Mouse (Mus musculus) midbrain, embryonic 15.5 days (tissue): ENCODE measurements around the gene Apoa2. TPM values are rescaled to one million over a fixed set of nuclear protein-coding genes. Genes with fewer than 3 reads are reported as not detected.

ENCODE experiments used
- ATAC-seq: fragments of 200-750 bp; cut with Nextera tagmentation; replicated peaks from 2 replicates; pipeline ENCODE4 v1.8.0; 2017; ENCODE audit warnings: moderate TSS enrichment
- H3K27ac ChIP-seq: fragments of 300-500 bp; sonication (generic); 2 replicates; pipeline ENCODE4 v1.5.1; 2015; ENCODE audit warnings: mild to moderate bottlenecking, inconsistent platforms
- H3K27me3 ChIP-seq: fragments of 300-500 bp; sonication (generic); replicated peaks from 2 replicates; pipeline ENCODE4 v1.6.1; 2015; ENCODE audit warnings: inconsistent platforms
- H3K36me3 ChIP-seq: fragments of 300-500 bp; sonication (generic); replicated peaks from 2 replicates; pipeline ENCODE4 v1.6.1; 2015; ENCODE audit warnings: inconsistent platforms
- H3K4me1 ChIP-seq: fragments of 300-500 bp; sonication (generic); 2 replicates; pipeline ENCODE4 v1.6.1; 2015; ENCODE audit warnings: inconsistent platforms
- H3K4me2 ChIP-seq: fragments of 300-500 bp; sonication (generic); 2 replicates; pipeline ENCODE4 v1.6.1; 2015; ENCODE audit warnings: inconsistent platforms, mild to moderate bottlenecking, moderate library complexity
- H3K4me3 ChIP-seq: fragments of 300-500 bp; sonication (generic); 2 replicates; pipeline ENCODE4 v1.5.1; 2015; ENCODE audit warnings: mild to moderate bottlenecking, inconsistent platforms
- H3K9ac ChIP-seq: fragments of 300-500 bp; sonication (generic); 2 replicates; pipeline ENCODE4 v1.6.1; 2015; ENCODE audit warnings: mild to moderate bottlenecking, inconsistent platforms
- H3K9me3 ChIP-seq: fragments of 300-500 bp; sonication (generic); 2 replicates; pipeline ENCODE4 v1.6.1; 2016; ENCODE audit warnings: inconsistent platforms
- WGBS: fragments of 180-500 bp; shearing (Covaris S2); methylation state at CpG from one replicate; pipeline ENCODE4 v1.1.7; 2015; ENCODE audit warnings: mixed read lengths; 5-methylcytosine and 5-hydroxymethylcytosine counted together
- polyA plus RNA-seq: library from polyadenylated mRNA; unstranded; fragments of >200 nt; fragmentation: Nextera tagmentation; extraction: Ambion mirVana; gene quantifications from 2 replicates; pipeline ENCODE4 v1.2.1, GENCODE M21; 2015

Apoa2 gene
- polyA plus RNA-seq, result 3.4 and 11.6 TPM in 2 replicates

GRCm38 (mm10) chr1:171224857-171225256, at the start of gene Apoa2:
Apoa2 (plus strand) TSS chr1:171225054.
- H3K4me2 ChIP-seq, result no peak within 1 kb of the TSS
- H3K4me1 ChIP-seq, result peaks cover 20% of the 10 kb centered on the region
- H3K27me3 ChIP-seq, result no peaks in the 10 kb centered on the region
- no peaks in the 10 kb centered on the region for H3K9me3 ChIP-seq
- no peak within 1 kb of the TSS for H3K4me3 ChIP-seq
- H3K27ac ChIP-seq, result no peak within 1 kb of the TSS
- ATAC-seq, result no peak
- 82% methylated on average over 5 of the region's 5 CpGs for WGBS
- H3K9ac ChIP-seq, result no peak within 1 kb of the TSS
- peaks cover under 1% of the 10 kb centered on the region; the same call in 1 of the 2 replicates for H3K36me3 ChIP-seq

GRCm38 (mm10) chr1:171179487-171180171, 45.2 kb upstream of the Apoa2 start:
- Histone ChIP-seq H3K9ac (no peak overlapping the region), H3K4me1 (no peaks in the 10 kb centered on the region), H3K9me3 (no peaks in the 10 kb centered on the region), H3K4me2 (no peak overlapping the region), H3K36me3 (no peaks in the 10 kb centered on the region), H3K4me3 (no peak overlapping the region), H3K27ac (no peak overlapping the region), H3K27me3 (no peaks in the 10 kb centered on the region)
- 80% methylated on average over 5 of the region's 5 CpGs for WGBS
- no peak for ATAC-seq

GRCm38 (mm10) chr1:171183025-171183424, 41.8 kb upstream of the Apoa2 start:
- no peaks in the 10 kb centered on the region for H3K36me3 ChIP-seq
- no peaks in the 10 kb centered on the region for H3K9me3 ChIP-seq
- no peak for ATAC-seq
- no peak overlapping the region for H3K9ac ChIP-seq
- peaks cover under 1% of the 10 kb centered on the region; the same call in 1 of the 2 replicates for H3K4me1 ChIP-seq
- WGBS, result 89% methylated on average over 3 of the region's 3 CpGs
- no peak overlapping the region for H3K4me2 ChIP-seq
- no peak overlapping the region for H3K27ac ChIP-seq
- no peaks in the 10 kb centered on the region for H3K27me3 ChIP-seq
- H3K4me3 ChIP-seq, result no peak overlapping the region

GRCm38 (mm10) chr1:171183620-171184019, 41.2 kb upstream of the Apoa2 start:
- no peak for ATAC-seq
- 79% methylated on average over 3 of the region's 3 CpGs for WGBS

GRCm38 (mm10) chr1:171184314-171184713, 40.5 kb upstream of the Apoa2 start:
- H3K9me3 ChIP-seq, result no peaks in the 10 kb centered on the region
- no peaks in the 10 kb centered on the region for H3K27me3 ChIP-seq
- no peak overlapping the region for H3K4me2 ChIP-seq
- H3K36me3 ChIP-seq, result no peaks in the 10 kb centered on the region
- H3K4me3 ChIP-seq, result no peak overlapping the region
- no peak overlapping the region for H3K9ac ChIP-seq
- no peak overlapping the region for H3K27ac ChIP-seq
- H3K4me1 ChIP-seq, result peaks cover 14% of the 10 kb centered on the region
- 88% methylated on average over 7 of the region's 7 CpGs for WGBS
- ATAC-seq, result no peak

More at GRCm38 (mm10) chr1:171183620-171184019, 41.2 kb upstream of the Apoa2 start:
- Histone ChIP-seq H3K4me2 (no peak overlapping the region), H3K9ac (no peak overlapping the region), H3K36me3 (no peaks in the 10 kb centered on the region), H3K4me1 (peaks cover 7% of the 10 kb centered on the region; the same call in 1 of the 2 replicates), H3K27me3 (no peaks in the 10 kb centered on the region), H3K9me3 (no peaks in the 10 kb centered on the region), H3K27ac (no peak overlapping the region), H3K4me3 (no peak overlapping the region)

GRCm38 (mm10) chr1:171185655-171186054, 39.2 kb upstream of the Apoa2 start:
- WGBS, result 72% methylated on average over 8 of the region's 8 CpGs

GRCm38 (mm10) chr1:171187851-171188700, 36.8 kb upstream of the Apoa2 start:
- Histone ChIP-seq H3K27me3 (no peaks in the 10 kb centered on the region; the same call in 1 of the 2 replicates), H3K36me3 (no peaks in the 10 kb centered on the region), H3K27ac (no peak overlapping the region), H3K9me3 (no peaks in the 10 kb centered on the region), H3K9ac (no peak overlapping the region), H3K4me1 (peaks cover 24% of the 10 kb centered on the region), H3K4me3 (no peak overlapping the region), H3K4me2 (no peak overlapping the region)
- WGBS, result 13% methylated on average over 13 of the region's 13 CpGs
- no peak for ATAC-seq

More at GRCm38 (mm10) chr1:171185655-171186054, 39.2 kb upstream of the Apoa2 start:
- Histone ChIP-seq H3K36me3 (no peaks in the 10 kb centered on the region), H3K4me1 (peaks cover 19% of the 10 kb centered on the region), H3K27me3 (no peaks in the 10 kb centered on the region), H3K27ac (no peak overlapping the region), H3K4me2 (no peak overlapping the region), H3K4me3 (no peak overlapping the region), H3K9ac (no peak overlapping the region), H3K9me3 (no peaks in the 10 kb centered on the region)
- no peak for ATAC-seq

GRCm38 (mm10) chr1:171189046-171189445, 35.8 kb upstream of the Apoa2 start:
- WGBS, result 6% methylated on average over 8 of the region's 8 CpGs
- Histone ChIP-seq H3K4me1 (peaks cover 34% of the 10 kb centered on the region), H3K27ac (no peak overlapping the region), H3K36me3 (no peaks in the 10 kb centered on the region), H3K4me3 (no peak overlapping the region), H3K9me3 (no peaks in the 10 kb centered on the region), H3K9ac (no peak overlapping the region), H3K27me3 (peaks cover 2% of the 10 kb centered on the region), H3K4me2 (no peak overlapping the region)
- ATAC-seq, result no peak

GRCm38 (mm10) chr1:171189476-171190114, 35.3 kb upstream of the Apoa2 start:
- no peak overlapping the region for H3K9ac ChIP-seq
- 25% methylated on average over 14 of the region's 14 CpGs for WGBS
- peaks cover 39% of the 10 kb centered on the region for H3K4me1 ChIP-seq
- ATAC-seq, result peak; percentile 20; the same call in 1 of the 2 replicates
- peaks cover 6% of the 10 kb centered on the region for H3K27me3 ChIP-seq
- H3K9me3 ChIP-seq, result no peaks in the 10 kb centered on the region
- no peaks in the 10 kb centered on the region for H3K36me3 ChIP-seq
- H3K27ac ChIP-seq, result no peak overlapping the region
- H3K4me3 ChIP-seq, result no peak overlapping the region
- no peak overlapping the region for H3K4me2 ChIP-seq

- WGBS, result 95% methylated on average over 9 of the region's 9 CpGs
Measured at GRCm38 (mm10) chr1:171190832-171191231, 34.0 kb upstream of the Apoa2 start.

GRCm38 (mm10) chr1:171192283-171192682, 32.6 kb upstream of the Apoa2 start:
- no peak for ATAC-seq
- Histone ChIP-seq H3K9ac (no peak overlapping the region), H3K4me1 (peaks cover 55% of the 10 kb centered on the region), H3K9me3 (no peaks in the 10 kb centered on the region), H3K36me3 (no peaks in the 10 kb centered on the region), H3K4me2 (0 out of 2 replicates have a peak overlapping the region, but pooled peaks have one; percentile 1), H3K27me3 (peaks cover 10% of the 10 kb centered on the region), H3K27ac (no peak overlapping the region), H3K4me3 (no peak overlapping the region)
- WGBS, result 33% methylated on average over 10 of the region's 10 CpGs

More at GRCm38 (mm10) chr1:171190832-171191231, 34.0 kb upstream of the Apoa2 start:
- Histone ChIP-seq H3K4me3 (no peak overlapping the region), H3K27me3 (peaks cover 10% of the 10 kb centered on the region), H3K4me2 (no peak overlapping the region), H3K9me3 (no peaks in the 10 kb centered on the region), H3K9ac (no peak overlapping the region), H3K27ac (no peak overlapping the region), H3K4me1 (peaks cover 51% of the 10 kb centered on the region), H3K36me3 (no peaks in the 10 kb centered on the region)
- no peak for ATAC-seq
